Mouse (Mus musculus) ES-Bruce4 (cell line): ENCODE results near the gene Ddx50.

Experiments used
- CTCF ChIP-seq: IDR thresholded peaks from one replicate; pipeline ENCODE4 v1.8.1; 2011; ENCODE audit warnings: low read depth, low read length
- POLR2A ChIP-seq: IDR thresholded peaks from one replicate; pipeline ENCODE4 v1.8.1; 2011; ENCODE audit warnings: low read length; ENCODE audit not compliant: insufficient read depth

GRCm38 (mm10) chr10:62650881-62651810 is at the start of gene Ddx50:
- no peak for TF ChIP-seq POLR2A
- TF ChIP-seq CTCF: no peak
